Mouse (Mus musculus) adrenal gland, adult 10 weeks (tissue): ENCODE results near the gene Rufy2. TPM values are rescaled to one million over a fixed set of nuclear protein-coding genes. Genes with fewer than 3 reads are reported as not detected.

ENCODE experiments used
- polyA plus RNA-seq: library from polyadenylated mRNA; stranded (reverse); fragments of 350-450 nt; fragmentation: Illumina TruSeq; extraction: RNeasy Lipid Tissue Mini Kit (QIAGEN cat#74804); gene quantifications from one replicate; pipeline ENCODE4 v1.2.3, GENCODE M21; 2014; ENCODE audit warnings: low read depth, low replicate concordance

Gene Rufy2
- 23.9 TPM for polyA plus RNA-seq

GRCm38 (mm10) chr10:62980039-62980954, at the start of gene Rufy2:
Gene Rufy2, plus strand, starts transcription at chr10:62980223.

GRCm38 (mm10) chr10:62946738-62947471, 33.1 kb upstream of the Rufy2 start, which contains the start of gene Dna2:
Gene Dna2, plus strand, starts transcription at chr10:62947026.

DNA sequence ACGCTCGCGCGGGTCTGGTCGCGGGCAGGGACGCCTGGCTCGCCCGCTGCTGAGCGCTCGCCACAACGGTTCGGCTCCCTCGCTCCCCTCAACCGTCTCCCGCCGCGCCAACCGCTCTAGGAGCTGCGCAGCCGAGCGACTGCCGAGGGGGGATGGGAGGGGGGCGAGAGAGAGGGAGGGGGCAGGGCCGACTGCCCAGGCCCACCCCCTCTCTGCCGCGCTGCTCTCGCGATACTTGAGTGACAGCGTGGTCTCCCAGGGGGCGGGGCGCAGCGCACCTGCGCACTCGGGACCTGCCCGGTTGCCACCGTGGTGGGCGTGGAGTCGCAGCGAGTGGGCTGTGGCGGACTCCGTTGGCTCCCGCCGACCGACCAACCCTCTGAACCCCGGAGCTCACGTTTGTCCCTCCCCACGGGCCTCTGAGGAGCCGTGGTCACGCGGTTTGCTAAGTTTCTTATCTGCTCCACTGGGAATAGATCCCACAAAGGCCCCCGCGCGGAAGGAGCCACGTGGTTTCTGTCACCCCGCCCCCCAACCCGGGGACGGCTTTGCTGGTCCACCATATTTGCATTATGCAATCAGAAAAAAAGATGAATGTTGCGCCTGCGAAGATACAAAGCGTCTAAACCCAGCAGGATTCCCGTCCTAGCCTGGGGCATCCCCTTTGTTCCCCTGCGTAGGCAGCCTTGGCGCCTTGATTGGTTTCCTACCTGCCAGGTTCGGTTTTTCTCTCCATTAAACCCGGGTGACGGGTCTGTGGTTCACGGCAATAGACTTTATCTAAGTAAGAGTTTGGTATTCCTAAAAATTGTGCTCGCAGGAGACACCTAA, 43.9 kb downstream of the Rufy2 start, which contains the start of the genes Hnrnph3 and Pbld2:
TSS of gene Hnrnph3 (minus strand) at position 469 of the 831 bp plus-strand sequence.
TSS of gene Pbld2 (plus strand) at position 567 of the 831 bp plus-strand sequence.

GRCm38 (mm10) chr10:63059862-63060261, 79.8 kb downstream of the Rufy2 start, which contains the start of gene Pbld1:
Gene Pbld1, plus strand, starts transcription at chr10:63060162.

Other genes starting within 250 kb of the Rufy2 start
- 171 TPM for gene Ccar1, start 187.9 kb upstream of the Rufy2 start, polyA plus RNA-seq
- gene Tet1, start 71.2 kb upstream of the Rufy2 start, polyA plus RNA-seq = 2.5 TPM
- gene Slc25a16, start 59.6 kb upstream of the Rufy2 start, polyA plus RNA-seq = 93.8 TPM
- gene Dna2, start 33.2 kb upstream of the Rufy2 start, polyA plus RNA-seq = 1.9 TPM
- 90.3 TPM for gene Hnrnph3, start 44.0 kb downstream of the Rufy2 start, polyA plus RNA-seq
- 2.0 TPM for gene Pbld2, start 44.1 kb downstream of the Rufy2 start, polyA plus RNA-seq
- 0.47 TPM for gene Pbld1, start 79.9 kb downstream of the Rufy2 start, polyA plus RNA-seq
- not detected for gene Atoh7, start 119.4 kb downstream of the Rufy2 start, polyA plus RNA-seq
- 0.17 TPM for gene Mypn, start 223.7 kb downstream of the Rufy2 start, polyA plus RNA-seq